Mouse (Mus musculus) testis, adult 2 months (tissue): Measurements from ENCODE around the gene Tmem50a. TPM values are rescaled to one million over a fixed set of nuclear protein-coding genes. Genes with fewer than 3 reads are reported as not detected.
A peak's percentile ranks its signal among the peaks of the same experiment; 100 is the strongest.

Experiments used
- H3K27ac ChIP-seq: fragments of 200-500 bp; 2 replicates; pipeline ENCODE4 v1.5.1; 2012; ENCODE audit warnings: low read depth, low read length; ENCODE audit not compliant: control insufficient read depth, insufficient read depth
- H3K27me3 ChIP-seq: fragments of 200-500 bp; 2 replicates; pipeline ENCODE4 v1.6.1; 2012; ENCODE audit warnings: mild to moderate bottlenecking, low read length, moderate library complexity; ENCODE audit not compliant: control insufficient read depth, insufficient read depth
- H3K36me3 ChIP-seq: fragments of 200-500 bp; 2 replicates; pipeline ENCODE4 v1.6.1; 2012; ENCODE audit warnings: mild to moderate bottlenecking, low read length; ENCODE audit not compliant: control insufficient read depth, insufficient read depth
- H3K4me1 ChIP-seq: fragments of 200-500 bp; 2 replicates; pipeline ENCODE4 v1.6.1; 2012; ENCODE audit warnings: low read length; ENCODE audit not compliant: control insufficient read depth, insufficient read depth
- H3K4me3 ChIP-seq: fragments of 200-500 bp; 2 replicates; pipeline ENCODE4 v1.5.1; 2012; ENCODE audit warnings: low read depth, mild to moderate bottlenecking, low read length, moderate library complexity, mixed read lengths; ENCODE audit not compliant: control insufficient read depth
- CTCF ChIP-seq: fragments of 200-500 bp; IDR thresholded peaks from 2 replicates; pipeline ENCODE4 v1.5.1; 2012; ENCODE audit warnings: low read depth, mild to moderate bottlenecking, inconsistent platforms, low read length, moderate library complexity; ENCODE audit not compliant: control insufficient read depth, insufficient read depth, insufficient replicate concordance
- POLR2A ChIP-seq: fragments of 200-500 bp; IDR thresholded peaks from 2 replicates; pipeline ENCODE4 v1.6.1; 2012; ENCODE audit warnings: low read depth, mild to moderate bottlenecking, inconsistent platforms, low read length, moderate library complexity; ENCODE audit not compliant: control insufficient read depth
- polyA plus RNA-seq: library from polyadenylated mRNA; depleted of rRNA; stranded (reverse); fragments of >200 nt; gene quantifications from 2 replicates; pipeline ENCODE4 v1.2.3, GENCODE M21; 2012

Gene Tmem50a
- polyA plus RNA-seq, 1 experiment, result 23.0 TPM

DNA sequence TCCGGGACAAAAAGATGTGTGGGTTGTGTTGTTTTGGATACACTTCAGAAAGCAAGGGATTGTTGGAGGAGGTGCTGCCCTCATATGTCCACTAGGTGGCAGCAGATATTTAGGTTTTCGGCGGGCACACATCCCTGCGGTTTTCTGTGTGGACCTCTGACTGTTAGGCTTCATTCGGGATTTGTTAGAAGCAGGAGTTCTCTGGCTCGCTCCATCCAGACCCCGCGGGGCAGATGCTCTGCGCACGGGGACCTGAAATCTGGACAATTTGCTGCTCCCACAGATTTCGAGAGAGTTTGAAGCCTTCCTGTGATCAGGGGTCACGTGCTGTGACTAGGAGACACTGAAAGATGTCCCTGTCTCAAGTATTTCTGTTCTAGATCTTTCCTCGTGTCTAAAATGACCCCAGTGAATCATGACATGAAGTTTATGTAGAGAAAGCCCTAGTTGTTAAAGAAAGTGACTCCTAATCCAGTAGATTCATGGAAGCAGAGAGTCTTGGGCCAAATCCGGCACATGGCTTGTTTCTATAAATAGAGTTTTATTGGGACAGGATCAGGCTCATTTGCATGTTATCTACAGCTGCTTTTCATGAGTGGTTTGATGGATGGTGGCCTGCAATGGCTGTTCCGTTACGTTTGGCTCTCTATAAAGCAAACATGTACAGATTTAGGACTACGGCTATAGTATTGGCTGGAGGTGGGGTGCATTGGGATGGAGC, 31.4 kb upstream of the Tmem50a start:
- H3K27me3 ChIP-seq, result no peaks in the 10 kb centered on the region
- TF ChIP-seq POLR2A (no peak), CTCF (peak; percentile 71; the same call in 1 of the 2 replicates)
- peak overlapping the region; percentile 60 for H3K4me3 ChIP-seq
- H3K4me1 ChIP-seq, result peaks cover 2% of the 10 kb centered on the region
- H3K27ac ChIP-seq, result no peak overlapping the region
- no peaks in the 10 kb centered on the region for H3K36me3 ChIP-seq

DNA sequence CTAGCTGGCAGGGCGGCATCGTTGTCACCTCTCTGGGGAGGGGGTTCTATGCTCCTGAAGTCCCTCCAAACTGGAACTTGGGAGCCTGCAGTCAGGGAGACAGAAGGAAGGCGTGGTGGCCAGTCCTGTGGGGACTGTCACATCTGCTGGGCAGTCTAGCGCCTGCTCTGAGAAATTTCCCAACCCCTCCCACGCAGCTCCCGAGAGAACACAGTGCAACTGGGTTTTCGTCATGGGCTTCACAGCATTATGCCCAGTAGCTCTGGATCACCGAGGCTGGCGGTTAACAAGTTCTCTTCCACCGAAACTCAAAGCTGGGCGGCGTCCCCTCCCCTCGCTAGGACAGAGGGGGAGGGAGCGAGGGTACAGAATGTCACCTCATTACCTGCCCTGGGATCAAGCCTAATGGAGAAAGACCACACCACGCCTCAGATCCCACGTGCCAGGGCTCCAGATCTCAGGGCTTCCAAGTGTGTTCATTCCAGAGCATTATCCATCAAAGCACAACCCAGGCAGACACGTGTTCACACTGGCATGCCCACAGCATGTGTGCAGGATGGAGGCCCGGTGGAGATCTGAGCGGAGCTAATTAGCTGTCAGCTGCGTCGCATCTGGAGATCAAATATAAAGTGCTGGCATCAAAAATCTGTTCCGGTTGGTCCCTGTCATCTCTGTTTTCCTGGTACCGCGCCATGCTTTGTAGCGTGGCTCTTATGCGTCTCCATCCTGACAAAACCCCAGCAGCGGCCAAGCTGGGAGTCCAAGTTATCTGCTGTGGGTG, 29.1 kb upstream of the Tmem50a start:
- no peaks in the 10 kb centered on the region for H3K27me3 ChIP-seq
- H3K4me1 ChIP-seq, result peaks cover 4% of the 10 kb centered on the region
- H3K4me3 ChIP-seq, result no peak overlapping the region
- no peaks in the 10 kb centered on the region for H3K36me3 ChIP-seq
- TF ChIP-seq CTCF, result no peak
- H3K27ac ChIP-seq, result no peak overlapping the region

DNA sequence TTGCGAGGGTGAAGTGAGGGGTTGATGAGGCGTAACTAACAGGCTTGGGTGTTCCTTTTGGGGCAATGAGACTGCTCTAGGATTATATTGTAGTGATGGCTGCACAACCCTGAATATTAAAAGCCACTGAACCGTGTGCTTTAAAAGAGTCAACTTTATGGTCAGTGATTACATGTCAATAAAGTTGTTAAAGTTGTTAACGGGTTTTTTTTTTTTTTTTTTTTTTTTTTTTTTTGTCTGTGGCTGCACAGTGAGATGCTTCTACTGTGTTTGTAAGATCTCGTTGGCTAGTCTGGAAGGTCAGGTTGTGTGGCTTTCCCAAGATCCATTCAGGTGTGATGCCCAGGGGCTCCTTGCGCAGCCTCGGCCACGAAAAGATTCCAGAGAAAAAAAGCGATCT, 25.1 kb upstream of the Tmem50a start:
- H3K27ac ChIP-seq, result no peak overlapping the region
- no peak overlapping the region; the same call in 1 of the 2 replicates for H3K4me3 ChIP-seq
- peaks cover 3% of the 10 kb centered on the region for H3K36me3 ChIP-seq
- no peak for TF ChIP-seq CTCF
- TF ChIP-seq POLR2A, result no peak
- peaks cover 2% of the 10 kb centered on the region; the same call in 1 of the 2 replicates for H3K4me1 ChIP-seq
- no peaks in the 10 kb centered on the region for H3K27me3 ChIP-seq

DNA sequence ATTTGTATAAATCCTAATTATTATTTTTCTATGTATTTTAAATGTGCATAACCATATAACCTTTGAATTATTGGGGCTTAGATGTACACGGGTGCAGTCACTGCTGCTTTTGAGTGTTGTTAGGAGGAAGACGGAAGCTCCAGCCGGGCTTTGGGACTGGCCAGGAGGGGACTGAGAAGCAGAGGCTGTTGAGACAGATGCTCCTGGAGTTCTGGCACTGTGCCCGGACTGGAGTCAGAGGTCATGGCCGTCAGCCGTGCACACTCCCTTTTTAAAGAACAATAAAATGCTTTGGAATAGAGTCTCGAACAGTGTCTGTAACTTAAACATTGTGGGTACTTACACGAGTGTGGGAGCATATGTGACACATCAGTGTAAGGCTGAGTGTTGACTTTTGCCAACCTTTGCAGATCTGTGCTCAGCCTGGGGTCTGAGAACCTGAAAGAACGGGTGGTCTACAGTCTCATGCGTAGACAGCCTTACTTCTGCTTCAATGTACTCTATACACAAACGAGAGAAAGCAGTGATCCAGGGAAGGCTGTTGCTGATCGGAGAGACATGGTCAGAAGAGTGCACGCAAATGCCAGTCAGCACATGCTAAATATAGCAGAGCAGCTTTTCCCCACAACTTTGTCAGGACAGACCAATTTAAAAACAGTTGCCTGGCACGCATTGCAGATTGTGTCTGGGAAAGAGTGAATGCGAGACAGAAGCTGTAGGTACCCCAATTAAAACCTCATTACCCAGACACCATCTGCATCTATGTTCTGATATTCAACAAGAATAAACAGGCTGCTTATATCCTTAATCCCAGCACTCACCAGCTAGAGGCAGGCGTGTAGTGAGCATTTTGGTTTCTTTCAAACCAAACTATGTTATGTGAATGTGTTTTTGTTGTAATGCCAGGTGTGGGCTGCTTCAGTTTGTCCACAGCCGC, 22.7 kb upstream of the Tmem50a start:
- TF ChIP-seq CTCF, result no peak
- no peak for TF ChIP-seq POLR2A
- peaks cover 5% of the 10 kb centered on the region for H3K36me3 ChIP-seq
- no peak overlapping the region for H3K4me3 ChIP-seq
- no peaks in the 10 kb centered on the region for H3K27me3 ChIP-seq
- peaks cover 2% of the 10 kb centered on the region; the same call in 1 of the 2 replicates for H3K4me1 ChIP-seq
- no peak overlapping the region for H3K27ac ChIP-seq

DNA sequence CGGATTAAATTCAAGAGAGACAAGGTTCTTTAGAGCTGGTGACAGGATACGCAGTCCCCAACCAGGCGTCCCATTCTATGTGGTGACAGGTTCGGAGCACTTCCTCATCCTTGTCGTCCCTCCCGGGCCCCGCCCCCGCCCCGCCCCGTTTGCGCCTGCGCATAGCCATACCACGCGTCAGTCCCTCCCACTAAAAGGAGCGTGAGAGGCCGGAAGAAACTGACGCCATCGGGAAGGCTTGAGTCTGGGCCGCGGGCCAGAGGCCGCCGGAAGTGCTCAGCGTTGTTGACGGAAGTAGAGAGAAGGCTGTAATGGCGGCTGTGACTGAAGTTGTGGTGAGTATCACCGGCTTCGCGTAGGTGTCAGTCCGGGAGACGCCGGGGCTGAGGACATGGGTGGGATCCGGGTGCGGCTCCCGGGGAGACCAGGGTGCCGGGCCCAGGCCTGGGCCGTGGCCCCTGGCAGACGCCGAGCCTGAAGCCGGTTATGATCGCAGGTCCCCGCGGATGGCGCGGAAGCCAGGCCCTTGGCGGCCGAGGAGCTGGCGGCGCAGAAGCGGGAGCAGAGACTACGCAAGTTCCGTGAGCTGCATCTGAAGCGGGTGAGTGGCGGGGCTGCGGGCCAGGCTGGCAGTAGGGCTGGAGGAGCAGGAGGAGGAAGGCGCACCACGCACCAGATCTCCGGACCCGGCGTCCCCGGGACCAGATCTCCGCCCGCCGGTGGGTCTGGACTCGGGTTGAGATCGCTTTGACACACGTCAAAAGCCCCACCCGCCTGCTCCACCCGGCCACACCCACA, 16.1 kb upstream of the Tmem50a start, which contains the start of gene Syf2:
Gene Syf2 (plus strand): TSS at position 215 of the 798 bp plus-strand sequence.
- H3K4me3 ChIP-seq, result peak within 1 kb of the TSS; percentile 97
- no peaks in the 10 kb centered on the region for H3K27me3 ChIP-seq
- peak within 1 kb of the TSS; percentile 37 for H3K27ac ChIP-seq
- peaks cover 1% of the 10 kb centered on the region for H3K36me3 ChIP-seq
- no peaks in the 10 kb centered on the region for H3K4me1 ChIP-seq
- peak; percentile 57; the same call in 1 of the 2 replicates for TF ChIP-seq POLR2A
- TF ChIP-seq CTCF, result no peak

DNA sequence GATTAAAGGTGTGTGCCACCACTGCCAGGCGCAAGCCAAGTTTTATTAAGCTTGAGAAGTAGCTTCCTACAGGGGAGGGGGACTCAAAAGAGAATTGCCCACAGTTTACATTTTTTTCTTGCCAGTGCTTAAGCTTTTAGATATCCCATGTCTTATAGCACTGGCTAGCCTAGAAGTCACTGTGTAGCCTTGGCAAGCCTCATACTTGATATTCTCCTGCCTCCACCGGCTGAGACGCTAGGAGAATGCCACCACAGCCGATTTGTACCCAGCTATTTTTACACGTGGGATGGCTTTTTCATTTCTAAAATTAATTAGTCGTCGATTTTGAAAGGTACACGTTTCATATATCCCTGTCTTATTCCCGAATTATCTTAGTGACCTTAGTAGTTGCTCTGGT, 15.4 kb upstream of the Tmem50a start:
- Histone ChIP-seq H3K27me3 (no peaks in the 10 kb centered on the region), H3K27ac (no peak overlapping the region), H3K4me3 (peak overlapping the region; percentile 97), H3K36me3 (peaks cover 5% of the 10 kb centered on the region), H3K4me1 (no peaks in the 10 kb centered on the region)
- no peak for TF ChIP-seq CTCF
